Mouse (Mus musculus) CH12F3 (cell line): Measurements from ENCODE around the gene Nlrp14.
"Not testable (repeated sequence)": the region's sequence is repeated elsewhere in the genome, so short reads cannot be mapped to it uniquely, and the experiment has no call there.

Source experiments
- in situ Hi-C: fragments of 300-500 bp; cut with MboI; formaldehyde crosslinking; loops from 2 replicates; pipeline ENCODE4 v1.14.3; 2020; ENCODE audit warnings: low sequenced_read_pairs

The Nlrp14 gene

DNA sequence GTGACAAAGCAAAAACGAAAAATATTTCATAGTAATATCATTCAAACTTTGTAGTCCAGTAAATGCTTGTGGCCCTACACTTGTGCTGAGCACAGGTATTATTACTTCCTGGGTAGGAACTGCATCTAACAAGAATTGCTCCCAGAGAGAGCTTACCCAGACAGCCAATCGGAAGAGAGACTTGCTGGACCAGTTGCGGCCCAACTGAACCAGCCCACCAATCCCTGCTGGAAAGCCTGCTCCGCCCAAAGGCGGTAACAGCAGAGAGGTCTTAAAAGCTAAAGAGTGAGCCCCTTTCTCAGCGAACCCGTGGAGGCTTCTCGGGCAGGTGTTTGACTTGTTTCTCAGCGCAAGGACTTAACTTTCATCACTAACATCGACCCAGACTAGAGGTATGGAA lies at the start of gene Nlrp14:
Gene Nlrp14, plus strand, starts transcription at position 301 of the 400 bp plus-strand sequence.
- in situ Hi-C loops: no loop called here

DNA sequence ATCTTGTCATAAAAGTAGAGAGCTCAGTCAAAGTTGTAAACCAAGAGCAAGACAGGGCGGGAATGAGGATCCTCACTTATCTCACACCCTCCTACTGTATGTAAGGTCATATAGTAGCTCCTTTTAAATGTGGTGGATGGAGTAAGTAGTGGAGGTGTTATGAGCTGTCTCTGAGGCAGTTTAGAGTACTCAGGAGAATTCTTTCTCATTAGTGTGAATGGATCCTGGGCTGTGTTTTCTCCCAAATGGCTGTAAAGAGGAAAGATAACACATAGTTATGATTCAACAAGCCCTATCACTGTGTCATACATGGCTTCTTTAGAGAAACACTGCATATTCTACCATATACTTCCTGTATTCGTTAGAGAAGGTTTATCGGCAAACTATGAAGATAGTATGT lies 35.8 kb upstream of the Nlrp14 start, which contains the start of gene Olfr715:
Gene Olfr715, minus strand, starts transcription at position 101 of the 400 bp plus-strand sequence.
- in situ Hi-C loops: not testable (repeated sequence)

DNA sequence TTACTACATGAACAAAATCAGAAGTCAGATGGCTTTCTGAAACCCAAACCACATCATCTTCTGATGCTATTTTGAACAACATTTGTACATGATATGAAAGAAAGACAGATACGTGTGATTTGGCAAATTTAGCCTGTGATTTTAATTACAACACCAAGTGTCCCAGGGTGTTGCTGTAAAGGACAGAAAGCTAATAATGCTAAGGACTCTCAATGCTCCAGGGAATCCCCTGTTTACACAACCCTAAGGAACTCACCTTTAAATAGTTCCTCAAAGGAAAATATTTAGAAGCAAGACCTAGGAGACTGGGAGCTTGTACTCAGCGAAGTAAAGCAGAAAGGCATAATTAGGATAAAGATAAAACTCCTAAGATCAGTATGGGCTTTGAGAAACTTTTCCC lies 28.8 kb upstream of the Nlrp14 start, which contains the start of gene Olfr716:
Gene Olfr716, plus strand, starts transcription at position 301 of the 400 bp plus-strand sequence.
- in situ Hi-C loops: not testable (repeated sequence)

DNA sequence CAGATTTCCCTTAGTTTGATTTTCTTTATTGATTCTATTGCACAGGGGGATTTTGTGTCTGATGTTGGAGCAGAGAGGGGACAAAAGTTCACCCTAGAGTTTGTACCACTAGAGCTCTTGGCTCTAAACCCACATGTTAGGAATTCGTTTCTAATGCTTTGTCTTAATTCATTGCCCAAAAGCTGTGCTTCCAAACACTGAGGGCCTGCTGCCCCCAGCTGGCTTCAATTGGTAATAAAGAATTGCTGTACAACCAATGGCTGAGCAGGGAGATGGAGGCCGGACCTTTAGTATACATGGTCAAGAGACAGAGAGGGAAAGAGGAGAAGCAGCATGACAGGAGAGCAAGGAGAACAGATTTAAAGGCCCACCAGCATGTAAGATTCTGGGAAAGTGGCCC lies 13.6 kb downstream of the Nlrp14 start:
- in situ Hi-C loops: no loop called here

DNA sequence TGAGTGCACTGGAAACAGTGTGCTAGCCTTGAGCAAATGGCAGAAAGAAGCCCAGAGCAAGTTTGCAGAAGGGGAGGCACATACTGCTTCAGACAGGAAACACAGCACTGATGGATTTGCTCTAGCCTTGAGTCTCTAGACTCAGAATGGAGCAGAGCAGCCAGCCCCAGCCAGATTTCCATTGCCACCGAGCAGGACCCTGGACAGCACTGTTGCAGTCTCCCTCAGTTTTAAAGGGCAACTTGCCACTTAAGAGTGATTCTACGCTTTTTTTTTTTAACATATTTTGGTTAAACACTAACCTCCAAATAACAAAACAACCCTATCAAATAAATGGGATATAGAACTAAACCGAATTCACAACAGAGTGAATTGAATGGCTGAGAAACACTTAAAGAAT lies 35.0 kb downstream of the Nlrp14 start:
- in situ Hi-C loops: loop anchor here (25.0 kb wide), 1 partner anchor 560 kb away; the partner anchor contains the start of gene Cyb5r2

DNA sequence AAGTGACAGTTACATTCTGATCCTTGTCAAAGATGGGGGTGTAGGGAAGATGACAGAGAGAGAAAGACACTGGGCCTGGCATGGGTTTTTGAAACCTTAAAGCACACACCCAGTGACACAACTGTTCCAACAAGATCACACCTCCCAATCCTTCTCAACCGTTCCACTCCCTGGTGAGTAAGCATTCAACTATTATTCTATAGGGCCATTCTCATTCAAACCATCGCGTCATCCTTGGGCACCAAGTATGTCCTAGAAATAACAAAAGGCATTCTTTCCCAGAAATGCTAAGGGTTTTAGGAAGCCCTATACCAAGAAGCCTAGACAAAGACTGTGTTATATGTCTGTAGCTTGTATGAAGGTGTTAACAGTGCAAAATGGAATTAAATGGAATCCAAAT lies 41.1 kb downstream of the Nlrp14 start:
- in situ Hi-C loops: loop anchor here (25.0 kb wide), 1 partner anchor 554 kb away; the partner anchor contains the start of gene Cyb5r2

DNA sequence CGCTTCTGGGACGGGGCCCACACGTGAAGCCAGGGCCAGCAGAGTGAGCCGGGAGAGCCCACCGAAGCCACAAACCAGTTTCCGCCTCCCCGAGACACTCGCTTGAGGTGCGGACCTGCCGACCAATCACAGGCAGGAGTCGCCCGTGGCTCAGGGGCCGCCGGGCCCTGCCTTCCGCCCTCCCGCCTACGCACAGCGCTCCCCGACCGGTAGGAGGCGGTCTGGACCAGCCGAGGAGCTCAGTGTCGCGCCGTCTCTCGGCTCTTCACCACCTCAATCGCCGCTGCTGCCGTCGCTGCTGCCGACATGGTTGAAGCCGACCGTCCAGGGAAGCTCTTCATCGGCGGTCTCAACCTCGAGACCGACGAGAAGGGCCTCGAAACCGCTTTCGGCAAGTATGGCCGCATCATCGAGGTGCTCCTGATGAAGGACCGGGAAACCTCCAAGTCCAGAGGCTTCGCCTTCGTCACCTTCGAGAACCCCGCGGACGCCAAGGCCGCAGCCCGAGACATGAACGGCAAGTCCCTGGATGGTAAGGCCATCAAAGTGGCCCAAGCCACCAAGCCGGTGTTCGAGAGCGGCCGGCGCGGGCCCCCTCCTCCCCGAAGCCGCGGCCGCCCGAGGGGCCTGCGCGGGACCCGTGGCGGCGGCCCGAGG lies 42.5 kb downstream of the Nlrp14 start, which contains the start of gene Rbmxl2:
Gene Rbmxl2, plus strand, starts transcription at position 242 of the 657 bp plus-strand sequence.
- in situ Hi-C loops: loop anchor here (25.0 kb wide), 1 partner anchor 553 kb away; the partner anchor contains the start of gene Cyb5r2

DNA sequence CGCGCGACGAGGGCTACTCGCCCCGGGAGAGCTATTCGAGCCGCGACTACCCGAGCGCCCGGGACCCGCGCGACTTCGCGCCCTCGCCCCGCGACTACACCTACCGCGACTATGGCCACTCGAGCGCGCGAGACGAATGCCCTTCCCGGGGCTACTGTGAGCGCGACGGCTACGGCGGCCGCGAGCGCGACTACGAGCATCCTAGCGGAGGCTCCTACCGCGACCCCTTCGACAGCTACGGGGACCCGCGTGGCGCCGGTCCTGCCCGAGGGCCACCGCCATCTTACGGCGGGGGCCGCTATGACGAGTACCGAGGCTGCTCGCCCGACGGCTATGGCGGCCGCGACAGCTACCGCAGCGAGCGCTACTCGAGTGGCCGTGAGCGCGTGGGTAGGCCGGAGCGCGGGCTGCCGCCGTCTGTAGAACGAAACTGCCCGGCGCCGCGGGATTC lies 43.4 kb downstream of the Nlrp14 start:
- in situ Hi-C loops: loop anchor here (25.0 kb wide), 1 partner anchor 552 kb away; the partner anchor contains the start of gene Cyb5r2

DNA sequence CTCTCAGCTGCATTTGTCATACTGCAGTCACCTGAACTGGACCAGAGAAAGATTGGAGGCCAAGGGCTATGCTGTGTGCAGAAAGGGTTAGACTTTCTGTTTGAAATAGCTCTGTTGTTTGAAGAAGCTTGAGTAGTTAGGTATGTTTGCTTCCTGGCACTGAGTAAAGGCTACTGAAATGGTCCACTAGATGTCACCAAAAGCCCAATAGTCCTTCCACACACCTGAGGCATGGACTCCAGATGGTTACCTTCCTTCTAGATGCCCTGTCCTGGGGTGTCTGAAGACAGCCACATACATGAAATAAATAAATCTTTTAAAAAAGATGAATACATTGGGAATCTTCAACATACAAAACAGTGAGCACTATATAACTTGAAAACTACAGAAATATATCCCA lies 48.9 kb downstream of the Nlrp14 start:
- in situ Hi-C loops: loop anchor here (25.0 kb wide), 1 partner anchor 547 kb away; the partner anchor contains the start of gene Cyb5r2

DNA sequence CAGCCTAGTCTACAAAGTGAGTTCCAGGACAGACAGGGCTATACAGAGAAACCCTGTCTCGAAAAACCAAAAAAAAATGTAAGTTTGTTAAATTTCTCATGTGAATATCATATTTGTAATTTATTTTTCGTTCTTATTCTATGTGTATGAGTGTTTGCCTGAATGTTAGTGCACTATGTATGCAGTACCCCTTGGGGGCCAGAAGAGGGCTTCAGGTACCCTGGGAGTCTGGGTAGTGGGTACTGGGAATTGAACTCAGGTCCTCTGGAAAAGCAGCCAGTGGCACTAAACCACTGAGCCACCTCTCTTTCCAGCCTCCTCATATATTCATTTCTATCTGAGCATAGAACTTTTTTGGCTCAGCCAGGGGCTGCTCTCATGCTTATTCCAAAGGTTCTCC lies 50.1 kb downstream of the Nlrp14 start:
- in situ Hi-C loops: loop anchor here (25.0 kb wide), 1 partner anchor 545 kb away; the partner anchor contains the start of gene Cyb5r2

DNA sequence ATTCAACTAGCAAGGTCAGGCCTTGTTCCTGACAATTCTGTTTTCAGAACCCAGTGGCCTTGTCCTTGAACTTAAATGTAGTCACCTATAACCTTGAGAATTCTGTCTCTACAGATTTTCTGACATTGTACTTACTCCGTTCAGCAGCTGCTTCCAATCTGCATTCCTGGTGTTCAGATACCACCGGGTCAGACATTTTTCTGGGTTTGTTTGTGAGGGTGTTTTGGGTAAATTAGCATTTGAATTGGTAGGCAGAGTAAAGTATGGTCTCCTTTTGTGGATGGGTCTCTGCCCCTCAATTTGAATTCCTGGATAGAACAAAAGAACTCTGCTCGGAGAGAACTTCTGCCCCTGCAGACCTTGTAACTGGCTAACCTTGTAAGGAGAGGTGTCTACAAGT lies 70.1 kb downstream of the Nlrp14 start:
- in situ Hi-C loops: no loop called here

DNA sequence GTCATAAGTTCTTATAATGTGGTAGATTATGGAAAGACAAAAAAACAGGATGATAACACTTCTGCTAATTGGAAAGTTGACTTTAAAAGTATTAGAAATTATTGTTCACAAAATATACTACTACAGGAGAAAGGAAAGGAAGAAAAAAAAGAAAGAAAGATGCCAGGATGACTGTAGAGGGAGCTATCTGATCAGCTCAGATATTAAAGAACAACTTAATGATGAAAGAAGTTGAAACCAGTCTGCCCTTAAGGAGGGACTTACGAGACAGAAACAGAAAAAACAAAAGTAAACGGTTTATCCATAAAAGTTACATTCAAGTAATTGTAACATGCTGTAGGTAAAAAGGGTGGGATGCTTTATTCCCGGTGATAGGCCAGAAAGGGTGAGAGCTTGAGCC lies 70.7 kb downstream of the Nlrp14 start:
- in situ Hi-C loops: no loop called here

DNA sequence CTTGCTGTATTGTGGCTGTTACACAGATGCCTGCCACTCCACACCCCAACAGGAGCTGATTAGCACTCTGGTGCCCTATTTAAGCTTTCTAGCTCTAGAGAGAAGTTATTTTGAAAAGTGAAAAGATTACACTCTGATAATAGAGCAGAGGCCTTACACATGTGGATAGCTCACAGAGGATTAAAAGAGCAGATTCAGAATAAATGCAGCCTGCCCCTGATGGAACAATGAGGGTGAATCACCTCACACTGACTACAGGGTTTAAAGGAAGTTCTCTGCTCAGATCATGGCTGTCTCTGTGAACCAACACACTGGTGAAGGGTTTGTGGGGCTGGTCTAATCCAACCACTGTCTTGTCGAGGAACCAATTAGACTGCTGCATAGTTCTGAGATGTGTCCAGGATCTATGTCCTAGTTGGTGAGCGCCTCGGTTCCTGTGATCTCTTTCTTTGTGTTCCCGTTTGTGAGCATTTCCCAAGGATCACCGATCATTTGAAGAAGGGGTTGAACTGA lies 74.6 kb downstream of the Nlrp14 start:
- in situ Hi-C loops: no loop called here
